Mouse (Mus musculus) midbrain, postnatal 0 days (tissue): ENCODE results near the gene Slc35a3. TPM values are rescaled to one million over a fixed set of nuclear protein-coding genes. Genes with fewer than 3 reads are reported as not detected.
A peak's percentile ranks its signal among the peaks of the same experiment; 100 is the strongest.
"Not testable (repeated sequence)": the region's sequence is repeated elsewhere in the genome, so short reads cannot be mapped to it uniquely, and the experiment has no call there.

Experiments
- ATAC-seq: fragments of 200-750 bp; cut with Nextera tagmentation; 2 replicates; pipeline ENCODE4 v1.8.0; 2017; ENCODE audit warnings: moderate number of reproducible peaks, mild to moderate bottlenecking, moderate TSS enrichment, moderate library complexity; ENCODE audit not compliant: low FRiP score
- DNase-seq: peaks from one replicate; pipeline ENCODE4 v3.0.0-alpha.2; 2015; ENCODE audit warnings: low spot score
- H3K27ac ChIP-seq: fragments of 300-500 bp; sonication (generic); 2 replicates; pipeline ENCODE4 v1.5.1; 2014; ENCODE audit warnings: low read depth, mild to moderate bottlenecking, low read length, mixed read lengths
- H3K27me3 ChIP-seq: fragments of 300-500 bp; sonication (generic); 2 replicates; pipeline ENCODE4 v1.6.1; 2014; ENCODE audit warnings: low read length, control low read depth, mixed read lengths; ENCODE audit not compliant: insufficient read depth
- H3K36me3 ChIP-seq: fragments of 300-500 bp; sonication (generic); 2 replicates; pipeline ENCODE4 v1.6.1; 2014; ENCODE audit warnings: low read length, control low read depth, mixed read lengths; ENCODE audit not compliant: insufficient read depth
- H3K4me1 ChIP-seq: fragments of 300-500 bp; sonication (generic); 2 replicates; pipeline ENCODE4 v1.6.1; 2014; ENCODE audit warnings: mild to moderate bottlenecking, control low read depth, antibody characterized with exemption, low read length, mixed read lengths; ENCODE audit not compliant: insufficient read depth
- H3K4me2 ChIP-seq: fragments of 300-500 bp; sonication (generic); 2 replicates; pipeline ENCODE4 v1.6.1; 2014; ENCODE audit warnings: low read depth, mild to moderate bottlenecking, low read length, mixed read lengths; ENCODE audit not compliant: poor library complexity, severe bottlenecking
- H3K4me3 ChIP-seq: fragments of 300-500 bp; sonication (generic); 2 replicates; pipeline ENCODE4 v1.5.1; 2014; ENCODE audit warnings: low read depth, mild to moderate bottlenecking, low read length, moderate library complexity
- H3K9ac ChIP-seq: fragments of 300-500 bp; sonication (generic); replicated peaks from 2 replicates; pipeline ENCODE4 v1.6.1; 2014; ENCODE audit warnings: mild to moderate bottlenecking, low read length, moderate library complexity, mixed read lengths; ENCODE audit not compliant: poor library complexity, severe bottlenecking
- H3K9me3 ChIP-seq: fragments of 300-500 bp; sonication (generic); 2 replicates; pipeline ENCODE4 v1.6.1; 2016; ENCODE audit warnings: low read length, control low read depth
- CTCF ChIP-seq: IDR thresholded peaks from 2 replicates; pipeline ENCODE4 v1.5.1; 2016; ENCODE audit warnings: antibody characterized with exemption, mild to moderate bottlenecking
- WGBS: fragments of 180-500 bp; shearing (Covaris S2); extraction: QIAGEN DNeasy Blood & Tissue Kit; methylation state at CpG from one replicate; pipeline ENCODE4 v1.1.7; 2014; 5-methylcytosine and 5-hydroxymethylcytosine counted together
- polyA plus RNA-seq: library from polyadenylated mRNA; unstranded; fragments of >200 nt; fragmentation: Nextera tagmentation; extraction: Ambion mirVana; gene quantifications from 2 replicates; pipeline ENCODE4 v1.2.1, GENCODE M21; 2015
- total RNA-seq: library from RNA; depleted of rRNA; stranded (reverse); fragments of >200 nt; gene quantifications from 2 replicates; pipeline ENCODE4 v1.2.3, GENCODE M21; 2014

Slc35a3 gene
- total and polyA plus RNA-seq, 2 experiments from 2014 or later: 6.2 to 18.9 TPM

- Histone ChIP-seq H3K4me3 (no peak within 1 kb of the TSS), H3K4me1 (no peaks in the 10 kb centered on the region), H3K27ac (no peak within 1 kb of the TSS), H3K36me3 (peaks cover 7% of the 10 kb centered on the region; the same call in 1 of the 2 replicates), H3K9ac (no peak within 1 kb of the TSS), H3K4me2 (no peak within 1 kb of the TSS), H3K9me3 (no peaks in the 10 kb centered on the region), H3K27me3 (no peaks in the 10 kb centered on the region)
- no peak for TF ChIP-seq CTCF
- ATAC-seq: no peak
- 88% methylated on average over 1 of the region's 1 CpGs for WGBS
- no peak for DNase-seq
Observed at GRCm38 (mm10) chr3:116681160-116681559, 31.5 kb downstream of the Slc35a3 start, which contains the start of gene Gm43191. TSS of gene Gm43191 (minus strand) at chr3:116681260.

- ATAC-seq, H3K9me3 ChIP-seq, H3K4me3 ChIP-seq, H3K27ac ChIP-seq, H3K4me1 ChIP-seq, H3K4me2 ChIP-seq, H3K36me3 ChIP-seq, H3K27me3 ChIP-seq, H3K9ac ChIP-seq, DNase-seq: not testable (repeated sequence)
- WGBS: 96% methylated on average over 9 of the region's 9 CpGs
Observed at GRCm38 (mm10) chr3:116664281-116664680, 48.4 kb downstream of the Slc35a3 start.

DNA sequence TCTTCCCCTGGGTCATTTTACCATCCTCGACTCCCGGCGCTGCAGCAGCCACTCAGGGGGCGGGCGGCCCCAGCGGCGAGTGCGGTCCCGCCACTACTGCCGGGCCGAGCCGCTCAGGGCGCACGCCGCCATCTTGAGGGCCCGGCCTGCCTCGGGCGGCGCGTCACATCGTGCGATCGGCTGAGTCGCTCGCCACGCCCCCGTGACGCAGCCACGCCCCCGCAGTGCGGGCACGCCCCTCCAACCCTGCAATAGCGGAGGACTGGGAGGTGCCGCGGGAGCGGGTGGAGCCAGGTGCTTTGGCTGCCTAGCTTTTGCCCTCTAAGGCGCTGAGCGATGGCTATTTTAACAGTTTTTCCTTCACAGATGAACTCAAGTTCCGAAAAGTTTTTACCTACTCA is 50.2 kb downstream of the Slc35a3 start, which contains the start of gene Mfsd14a:
Gene Mfsd14a, minus strand, starts transcription at position 215 of the 401 bp plus-strand sequence.
- Histone ChIP-seq H3K4me2 (peak within 1 kb of the TSS; percentile 64), H3K9ac (peak within 1 kb of the TSS; percentile 94), H3K4me3 (peak within 1 kb of the TSS; percentile 93), H3K4me1 (no peaks in the 10 kb centered on the region), H3K36me3 (no peaks in the 10 kb centered on the region), H3K9me3 (no peaks in the 10 kb centered on the region), H3K27ac (peak within 1 kb of the TSS; percentile 90), H3K27me3 (no peaks in the 10 kb centered on the region)
- peak; percentile 98 for ATAC-seq
- peak; percentile 96 for DNase-seq
- no peak for TF ChIP-seq CTCF
- under 1% methylated on average over 30 of the region's 39 CpGs for WGBS

- DNase-seq: peak; percentile 31
- no peaks in the 10 kb centered on the region for H3K4me1 ChIP-seq
- no peaks in the 10 kb centered on the region for H3K9me3 ChIP-seq
- H3K9ac ChIP-seq: peak overlapping the region; percentile 94
- ATAC-seq: peak; percentile 85
- WGBS: under 1% methylated on average over 44 of the region's 68 CpGs
- H3K27me3 ChIP-seq: no peaks in the 10 kb centered on the region
- peak overlapping the region; percentile 93 for H3K4me3 ChIP-seq
- H3K27ac ChIP-seq: peak overlapping the region; percentile 90
- no peak for TF ChIP-seq CTCF
- peak overlapping the region; percentile 64 for H3K4me2 ChIP-seq
- no peaks in the 10 kb centered on the region for H3K36me3 ChIP-seq
Observed at GRCm38 (mm10) chr3:116661870-116662414, 50.7 kb downstream of the Slc35a3 start.

DNA sequence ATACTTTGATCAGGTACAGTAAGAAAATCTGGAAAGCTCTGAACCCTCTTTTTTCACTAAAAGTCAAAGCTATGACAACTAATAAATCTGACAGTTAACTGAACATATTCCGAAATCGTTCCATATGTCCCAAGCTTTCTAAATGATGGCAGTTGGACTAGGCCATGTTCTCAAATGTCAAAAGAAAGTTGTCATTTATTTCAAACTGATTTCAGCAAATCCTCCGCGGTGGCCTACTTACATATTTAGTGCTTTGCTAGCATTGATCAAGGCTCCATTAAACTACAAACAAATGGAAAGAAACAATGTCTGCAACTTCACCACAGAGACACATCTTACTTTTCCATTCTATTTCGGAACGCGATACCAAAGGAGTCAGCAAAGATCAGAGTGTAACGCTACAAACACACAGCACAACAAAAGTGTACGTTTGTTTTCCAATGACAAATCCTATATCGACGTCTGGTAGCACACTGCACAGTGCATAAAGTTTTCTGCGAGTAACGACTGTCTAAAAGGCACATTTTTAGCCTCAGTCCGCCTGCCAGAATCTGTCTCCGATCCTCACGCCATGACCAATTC is 51.3 kb downstream of the Slc35a3 start:
- Histone ChIP-seq H3K27me3 (no peaks in the 10 kb centered on the region), H3K4me3 (peak overlapping the region; percentile 93), H3K4me1 (no peaks in the 10 kb centered on the region), H3K9me3 (no peaks in the 10 kb centered on the region), H3K9ac (peak overlapping the region; percentile 94), H3K4me2 (peak overlapping the region; percentile 64), H3K36me3 (no peaks in the 10 kb centered on the region), H3K27ac (peak overlapping the region; percentile 90)
- DNase-seq: peak; percentile 19
- TF ChIP-seq CTCF: no peak
- WGBS: 7% methylated on average over 16 of the region's 16 CpGs
- ATAC-seq: no peak

DNA sequence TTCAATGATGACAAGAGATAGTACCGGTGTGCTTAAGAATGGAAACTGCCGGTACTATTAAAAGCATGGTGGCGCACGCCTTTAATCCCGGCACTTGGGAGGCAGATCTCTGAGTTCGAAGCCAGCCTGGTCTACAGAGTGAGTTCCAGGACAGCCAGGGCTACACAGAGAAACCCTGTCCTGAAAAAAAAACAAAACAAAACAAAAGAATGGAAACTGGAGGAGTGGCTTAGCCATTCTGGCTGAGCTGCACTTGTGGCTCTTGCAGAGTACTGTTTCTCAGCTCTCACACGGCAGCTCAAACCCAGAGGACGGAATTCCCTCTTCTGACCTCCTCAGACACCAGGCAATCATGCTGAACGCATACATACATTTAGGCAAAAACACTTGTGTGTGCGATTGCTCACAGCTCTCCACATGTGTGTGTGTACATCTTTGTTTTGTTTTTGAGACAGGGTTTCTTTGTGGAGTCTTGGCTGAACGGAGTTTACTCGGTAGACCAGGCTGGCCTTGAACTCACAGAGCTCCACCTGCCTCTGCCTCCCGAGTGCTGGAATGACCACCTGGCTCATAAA is 52.7 kb downstream of the Slc35a3 start:
- Histone ChIP-seq H3K27me3 (no peaks in the 10 kb centered on the region), H3K4me1 (no peaks in the 10 kb centered on the region), H3K27ac (no peak overlapping the region), H3K4me2 (no peak overlapping the region), H3K36me3 (no peaks in the 10 kb centered on the region), H3K9ac (no peak overlapping the region), H3K9me3 (no peaks in the 10 kb centered on the region), H3K4me3 (no peak overlapping the region)
- no peak for DNase-seq
- 77% methylated on average over 13 of the region's 13 CpGs for WGBS
- TF ChIP-seq CTCF: no peak
- ATAC-seq: no peak
